Mouse (Mus musculus): ENCODE data around the gene Fancg. TPM values are rescaled to one million over a fixed set of nuclear protein-coding genes. Genes with fewer than 3 reads are reported as not detected.
A peak's percentile ranks its signal among the peaks of the same experiment; 100 is the strongest.
"Not testable (repeated sequence)": the region's sequence is repeated elsewhere in the genome, so short reads cannot be mapped to it uniquely, and the experiment has no call there.

Fancg gene
- polyA plus RNA-seq, 1 experiment from 2014 or later, result 17.3 TPM

DNA sequence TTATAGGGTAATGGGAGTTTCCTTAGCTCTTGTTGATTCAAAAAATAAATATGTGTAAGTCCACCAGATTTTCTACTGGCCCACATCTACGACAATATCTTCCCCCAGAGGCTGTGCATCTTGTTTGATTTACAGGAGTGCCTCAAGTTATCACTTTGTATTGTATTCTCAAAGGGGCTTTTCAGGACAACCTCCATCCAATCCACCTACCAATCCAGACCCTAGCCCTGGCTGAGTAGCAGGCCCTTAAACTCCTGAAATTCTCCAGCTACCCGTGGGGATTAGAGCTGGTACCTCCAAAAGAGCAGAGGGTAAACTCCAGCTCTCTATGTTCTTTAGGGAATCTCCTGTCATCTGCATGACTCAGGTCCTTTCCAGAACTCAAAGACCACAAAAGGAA, 12.3 kb downstream of the Fancg start:
- Histone ChIP-seq H3K4me2 (ENCODE audit: low read length) (peak overlapping the region; percentile 94), H3K4me1 (ENCODE audit: control insufficient read depth, insufficient read depth, low read length) (peaks cover 16% of the 10 kb centered on the region), H3K9ac (ENCODE audit: low read length) (peak overlapping the region; percentile 95; the same call in 1 of the 2 replicates), H3K27me3 (replicated peaks; ENCODE audit: control insufficient read depth, insufficient read depth, low read length) (no peaks in the 10 kb centered on the region), H3K36me3 (ENCODE audit: control insufficient read depth, insufficient read depth, low read length) (peaks cover 40% of the 10 kb centered on the region), H3K4me3 (ENCODE audit: low read depth, low read length) (peak overlapping the region; percentile 96), H3K9me3 (replicated peaks; ENCODE audit: control insufficient read depth, low read length) (no peaks in the 10 kb centered on the region), H3K27ac (ENCODE audit: low read depth, low read length) (no peak overlapping the region)
- no peak for ATAC-seq
- WGBS, result 73% methylated on average over 2 of the region's 2 CpGs
- DNase-seq (ENCODE audit: low spot score), result no peak

DNA sequence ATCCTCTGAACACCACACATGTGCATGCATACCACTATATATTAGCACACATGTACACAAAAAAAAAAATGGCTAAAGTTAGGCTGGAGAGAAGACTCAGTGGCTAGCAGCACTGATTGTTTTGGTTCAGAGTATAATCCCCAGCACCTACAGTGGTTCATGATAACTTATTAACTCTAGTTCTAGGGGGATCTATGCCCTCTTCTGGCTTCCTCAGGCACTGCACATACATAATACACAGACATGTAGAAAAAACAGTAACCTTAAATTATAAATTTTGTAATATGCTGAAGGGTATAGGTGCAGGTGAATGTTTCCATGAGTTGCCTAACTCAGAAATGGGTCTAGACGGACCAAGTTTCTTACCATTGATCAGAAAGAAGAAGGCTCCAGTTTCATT, 22.0 kb downstream of the Fancg start:
- no peak overlapping the region for H3K27ac ChIP-seq (ENCODE audit: low read depth, low read length)
- H3K36me3 ChIP-seq (ENCODE audit: control insufficient read depth, insufficient read depth, low read length), result peaks cover 97% of the 10 kb centered on the region
- ATAC-seq, result no peak
- no peak overlapping the region for H3K4me3 ChIP-seq (ENCODE audit: low read depth, low read length)
- DNase-seq (ENCODE audit: low spot score), result no peak
- 83% methylated on average over 1 of the region's 1 CpGs for WGBS
- H3K4me2 ChIP-seq (ENCODE audit: low read length), result no peak overlapping the region
- no peaks in the 10 kb centered on the region for H3K27me3 ChIP-seq (replicated peaks; ENCODE audit: control insufficient read depth, insufficient read depth, low read length)
- no peaks in the 10 kb centered on the region for H3K4me1 ChIP-seq (ENCODE audit: control insufficient read depth, insufficient read depth, low read length)
- H3K9ac ChIP-seq (ENCODE audit: low read length), result no peak overlapping the region
- no peaks in the 10 kb centered on the region for H3K9me3 ChIP-seq (replicated peaks; ENCODE audit: control insufficient read depth, low read length)

DNA sequence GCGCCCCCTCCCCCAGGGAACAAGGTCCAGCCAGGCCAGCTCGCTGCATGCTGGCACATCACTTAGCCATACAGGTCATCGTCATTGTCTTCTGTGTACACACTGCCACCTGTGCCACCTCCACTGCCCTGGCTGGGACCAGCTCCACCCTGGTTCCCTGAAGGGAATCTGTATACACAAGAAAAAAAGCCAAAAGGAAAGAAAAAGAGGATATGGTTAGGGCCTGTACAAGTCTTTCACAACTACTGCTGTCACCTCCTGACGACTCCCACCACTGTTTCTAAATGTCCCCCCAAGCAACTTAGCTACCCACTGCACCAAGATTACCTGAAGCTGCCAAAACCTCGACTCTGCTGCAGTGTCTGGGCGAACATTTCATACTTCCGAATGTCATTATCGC, 29.8 kb downstream of the Fancg start:
- not testable (repeated sequence) for H3K27me3 ChIP-seq (replicated peaks; ENCODE audit: control insufficient read depth, insufficient read depth, low read length); H3K4me1 ChIP-seq (ENCODE audit: control insufficient read depth, insufficient read depth, low read length); H3K4me3 ChIP-seq (ENCODE audit: low read depth, low read length); DNase-seq (ENCODE audit: low spot score); ATAC-seq; H3K9me3 ChIP-seq (replicated peaks; ENCODE audit: control insufficient read depth, low read length); H3K27ac ChIP-seq (ENCODE audit: low read depth, low read length); H3K4me2 ChIP-seq (ENCODE audit: low read length); H3K9ac ChIP-seq (ENCODE audit: low read length)
- WGBS, result 96% methylated on average over 7 of the region's 8 CpGs
- peaks cover 82% of the 10 kb centered on the region for H3K36me3 ChIP-seq (ENCODE audit: control insufficient read depth, insufficient read depth, low read length)

DNA sequence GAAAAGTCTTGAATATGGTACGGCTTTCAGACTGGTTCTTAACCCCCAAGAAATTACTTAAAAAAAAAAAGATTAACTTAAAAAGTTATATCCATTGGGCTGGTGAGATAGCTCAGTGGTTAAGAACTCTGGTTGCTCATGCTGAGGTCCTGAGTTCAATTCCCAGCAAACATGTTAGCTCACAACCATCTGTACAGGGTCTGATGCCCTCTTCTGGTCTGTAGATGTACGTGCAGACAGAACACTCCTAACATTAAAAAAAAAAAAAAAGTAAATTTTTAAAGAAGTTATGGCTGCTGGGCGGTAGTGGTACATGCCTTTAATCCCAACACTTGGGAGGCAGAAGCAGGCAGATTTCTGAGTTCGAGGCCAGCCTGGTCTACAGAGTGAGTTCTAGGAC, 32.2 kb downstream of the Fancg start:
- H3K36me3 ChIP-seq (ENCODE audit: control insufficient read depth, insufficient read depth, low read length), result peaks cover 63% of the 10 kb centered on the region

DNA sequence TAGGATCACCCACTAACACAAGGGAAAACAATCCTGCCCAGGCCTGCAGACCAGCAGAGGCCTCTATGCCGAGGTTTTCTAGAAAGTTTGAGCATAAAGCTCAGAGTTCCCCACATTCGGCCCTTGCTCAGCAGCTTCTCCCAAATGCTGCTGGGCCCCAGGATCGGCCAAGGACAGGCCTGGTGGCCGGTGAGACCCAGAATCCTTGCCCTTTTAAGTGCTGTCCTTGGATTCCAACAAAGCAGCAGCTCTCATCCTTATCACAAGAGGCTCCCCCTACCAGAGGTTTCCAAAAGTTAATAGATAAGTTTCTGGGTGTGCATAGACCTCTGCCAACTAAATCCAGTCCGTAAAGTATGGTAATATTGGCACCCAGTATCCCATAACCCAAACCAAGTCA, 36.4 kb downstream of the Fancg start:
- H3K4me2 ChIP-seq (ENCODE audit: low read length), result no peak overlapping the region
- H3K4me3 ChIP-seq (ENCODE audit: low read depth, low read length), result no peak overlapping the region
- H3K4me1 ChIP-seq (ENCODE audit: control insufficient read depth, insufficient read depth, low read length), result no peaks in the 10 kb centered on the region
- WGBS, result 89% methylated on average over 5 of the region's 5 CpGs
- no peak for ATAC-seq
- H3K27me3 ChIP-seq (replicated peaks; ENCODE audit: control insufficient read depth, insufficient read depth, low read length), result no peaks in the 10 kb centered on the region
- H3K9ac ChIP-seq (ENCODE audit: low read length), result no peak overlapping the region
- DNase-seq (ENCODE audit: low spot score), result no peak
- peaks cover 27% of the 10 kb centered on the region for H3K36me3 ChIP-seq (ENCODE audit: control insufficient read depth, insufficient read depth, low read length)
- no peak overlapping the region for H3K27ac ChIP-seq (ENCODE audit: low read depth, low read length)
- no peaks in the 10 kb centered on the region for H3K9me3 ChIP-seq (replicated peaks; ENCODE audit: control insufficient read depth, low read length)

More for the DNA sequence above, 32.2 kb downstream of the Fancg start:
- Histone ChIP-seq H3K4me1 (ENCODE audit: control insufficient read depth, insufficient read depth, low read length) (no peaks in the 10 kb centered on the region), H3K27ac (ENCODE audit: low read depth, low read length) (no peak overlapping the region), H3K4me3 (ENCODE audit: low read depth, low read length) (no peak overlapping the region), H3K9ac (ENCODE audit: low read length) (no peak overlapping the region), H3K27me3 (replicated peaks; ENCODE audit: control insufficient read depth, insufficient read depth, low read length) (no peaks in the 10 kb centered on the region), H3K9me3 (replicated peaks; ENCODE audit: control insufficient read depth, low read length) (no peaks in the 10 kb centered on the region), H3K4me2 (ENCODE audit: low read length) (no peak overlapping the region)
- WGBS, result 89% methylated on average over 4 of the region's 4 CpGs
- ATAC-seq, result no peak
- no peak for DNase-seq (ENCODE audit: low spot score)

DNA sequence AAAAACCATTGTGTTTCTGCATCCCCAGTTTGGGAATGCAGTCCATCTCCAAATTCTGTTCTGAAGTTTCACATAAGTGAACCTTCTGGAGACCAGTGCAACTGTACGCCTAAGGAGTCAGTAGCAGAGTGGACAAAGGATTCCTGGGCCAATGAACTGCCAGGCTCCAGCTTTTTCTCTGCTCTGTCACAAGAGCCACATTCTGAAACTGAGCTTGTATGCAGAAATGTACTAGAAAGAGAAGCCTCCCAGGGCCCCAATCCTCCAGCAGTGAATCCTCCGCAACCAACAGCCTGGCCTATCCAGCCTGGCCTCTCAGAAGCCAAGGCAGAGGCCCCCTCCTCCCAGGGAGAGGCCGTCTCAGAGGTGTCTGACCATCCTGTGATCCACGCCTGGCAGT, 37.4 kb downstream of the Fancg start:
- Histone ChIP-seq H3K4me3 (ENCODE audit: low read depth, low read length) (no peak overlapping the region), H3K4me1 (ENCODE audit: control insufficient read depth, insufficient read depth, low read length) (no peaks in the 10 kb centered on the region), H3K27me3 (replicated peaks; ENCODE audit: control insufficient read depth, insufficient read depth, low read length) (no peaks in the 10 kb centered on the region), H3K36me3 (ENCODE audit: control insufficient read depth, insufficient read depth, low read length) (peaks cover 20% of the 10 kb centered on the region), H3K4me2 (ENCODE audit: low read length) (no peak overlapping the region), H3K9me3 (replicated peaks; ENCODE audit: control insufficient read depth, low read length) (no peaks in the 10 kb centered on the region), H3K9ac (ENCODE audit: low read length) (no peak overlapping the region), H3K27ac (ENCODE audit: low read depth, low read length) (no peak overlapping the region)
- WGBS, result 82% methylated on average over 4 of the region's 4 CpGs
- ATAC-seq, result no peak
- DNase-seq (ENCODE audit: low spot score), result no peak

DNA sequence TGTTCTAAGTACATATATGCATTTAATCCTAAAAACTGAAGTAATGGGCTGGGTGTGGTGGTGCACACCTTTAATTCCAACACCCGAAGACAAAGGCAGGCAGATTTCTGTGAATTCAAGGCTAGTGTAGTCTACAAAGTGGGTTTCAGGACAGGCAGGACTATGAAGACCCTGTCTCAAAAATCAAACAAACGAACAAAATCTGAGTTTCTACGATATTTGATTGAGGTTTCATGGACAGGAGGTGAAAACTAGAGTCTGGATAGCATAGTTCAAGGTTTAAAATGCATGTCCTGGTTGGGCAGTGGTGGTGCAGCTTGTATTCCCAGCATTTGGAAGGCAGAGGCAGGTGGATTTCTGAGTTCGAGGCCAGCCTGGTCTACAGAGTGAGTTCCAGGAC, 41.0 kb downstream of the Fancg start, which contains the start of gene 1700022I11Rik:
1700022I11Rik (plus strand) TSS at position 301 of the 400 bp plus-strand sequence.
- 94% methylated on average over 4 of the region's 4 CpGs for WGBS

DNA sequence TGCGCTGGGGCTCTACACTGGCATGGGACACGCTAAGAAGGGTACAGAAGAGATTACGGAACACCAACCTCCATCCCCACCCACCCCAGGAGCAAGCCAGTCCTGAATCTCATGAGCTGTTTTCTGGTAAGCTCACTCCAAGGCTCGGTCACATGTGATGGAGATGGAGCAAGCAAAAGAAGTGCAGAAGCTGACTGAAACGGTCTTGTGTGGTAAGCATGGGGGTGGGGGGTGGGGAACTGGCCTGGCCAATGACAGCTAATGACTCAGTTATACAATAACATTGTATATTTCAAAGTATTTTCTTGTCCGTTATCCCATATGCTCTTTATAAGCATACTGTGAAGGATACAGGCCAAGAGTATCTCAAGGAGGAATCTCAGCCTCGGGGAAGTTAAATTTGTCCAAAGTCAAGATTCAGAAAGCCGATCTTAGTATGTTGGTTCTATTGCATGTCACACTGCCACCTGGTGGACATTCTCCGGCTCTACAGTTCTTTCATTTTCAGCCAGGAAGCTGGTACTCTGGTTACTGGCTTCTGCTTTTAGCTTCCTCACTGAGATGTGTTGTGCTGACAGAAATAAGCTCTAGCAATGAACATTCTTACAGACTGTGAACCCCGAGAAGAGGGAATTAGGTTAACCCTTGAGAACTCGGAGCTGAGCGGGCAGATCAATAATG, 45.1 kb downstream of the Fancg start:
- H3K36me3 ChIP-seq (ENCODE audit: control insufficient read depth, insufficient read depth, low read length), result no peaks in the 10 kb centered on the region
- H3K27ac ChIP-seq (ENCODE audit: low read depth, low read length), result no peak overlapping the region
- no peak overlapping the region for H3K4me3 ChIP-seq (ENCODE audit: low read depth, low read length)
- no peak overlapping the region for H3K4me2 ChIP-seq (ENCODE audit: low read length)
- DNase-seq (ENCODE audit: low spot score), result peak; percentile 87
- WGBS, result 15% methylated on average over 12 of the region's 12 CpGs
- no peak overlapping the region for H3K9ac ChIP-seq (ENCODE audit: low read length)
- H3K27me3 ChIP-seq (replicated peaks; ENCODE audit: control insufficient read depth, insufficient read depth, low read length), result no peaks in the 10 kb centered on the region
- ATAC-seq, result peak; percentile 33; the same call in 1 of the 2 replicates
- H3K4me1 ChIP-seq (ENCODE audit: control insufficient read depth, insufficient read depth, low read length), result no peaks in the 10 kb centered on the region
- H3K9me3 ChIP-seq (replicated peaks; ENCODE audit: control insufficient read depth, low read length), result no peaks in the 10 kb centered on the region

More for the DNA sequence above, 41.0 kb downstream of the Fancg start, which contains the start of gene 1700022I11Rik:
- no peaks in the 10 kb centered on the region for H3K4me1 ChIP-seq (ENCODE audit: control insufficient read depth, insufficient read depth, low read length)
- ATAC-seq, result no peak
- no peaks in the 10 kb centered on the region for H3K9me3 ChIP-seq (replicated peaks; ENCODE audit: control insufficient read depth, low read length)
- H3K4me3 ChIP-seq (ENCODE audit: low read depth, low read length), result no peak within 1 kb of the TSS
- H3K27ac ChIP-seq (ENCODE audit: low read depth, low read length), result no peak within 1 kb of the TSS
- H3K9ac ChIP-seq (ENCODE audit: low read length), result no peak within 1 kb of the TSS
- H3K4me2 ChIP-seq (ENCODE audit: low read length), result no peak within 1 kb of the TSS
- H3K36me3 ChIP-seq (ENCODE audit: control insufficient read depth, insufficient read depth, low read length), result no peaks in the 10 kb centered on the region
- no peak for DNase-seq (ENCODE audit: low spot score)
- no peaks in the 10 kb centered on the region for H3K27me3 ChIP-seq (replicated peaks; ENCODE audit: control insufficient read depth, insufficient read depth, low read length)

DNA sequence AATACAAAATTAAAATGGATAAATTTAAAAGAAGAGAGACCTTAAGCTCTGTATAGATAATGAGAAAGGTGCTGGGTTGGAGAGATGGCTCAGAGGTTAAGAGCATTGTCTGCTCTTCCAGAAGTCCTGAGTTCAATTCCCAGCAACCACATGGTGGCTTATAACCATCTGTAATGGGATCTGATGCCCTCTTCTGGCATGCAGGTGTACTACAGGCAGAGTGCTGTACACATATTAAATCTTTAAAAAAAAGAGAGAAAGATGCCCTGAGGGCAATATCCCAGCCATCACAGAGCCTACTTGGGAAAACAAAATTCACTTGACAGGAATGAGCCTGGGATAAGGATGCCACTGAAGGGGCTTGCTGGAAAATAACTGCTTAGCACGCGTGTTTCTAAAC, 46.8 kb downstream of the Fancg start:
- peaks cover 9% of the 10 kb centered on the region; the same call in 1 of the 2 replicates for H3K36me3 ChIP-seq (ENCODE audit: control insufficient read depth, insufficient read depth, low read length)
- no peak overlapping the region for H3K4me2 ChIP-seq (ENCODE audit: low read length)
- H3K27me3 ChIP-seq (replicated peaks; ENCODE audit: control insufficient read depth, insufficient read depth, low read length), result no peaks in the 10 kb centered on the region
- H3K27ac ChIP-seq (ENCODE audit: low read depth, low read length), result no peak overlapping the region
- 90% methylated on average over 2 of the region's 2 CpGs for WGBS
- H3K9ac ChIP-seq (ENCODE audit: low read length), result no peak overlapping the region
- no peaks in the 10 kb centered on the region for H3K9me3 ChIP-seq (replicated peaks; ENCODE audit: control insufficient read depth, low read length)
- no peak for DNase-seq (ENCODE audit: low spot score)
- ATAC-seq, result no peak
- H3K4me1 ChIP-seq (ENCODE audit: control insufficient read depth, insufficient read depth, low read length), result no peaks in the 10 kb centered on the region
- no peak overlapping the region for H3K4me3 ChIP-seq (ENCODE audit: low read depth, low read length)
